Mouse (Mus musculus): ENCODE measurements around the gene Abca16.

Abca16 gene

GRCm38 (mm10) chr7:120409447-120409846 lies at the start of gene Abca16:
Abca16 (plus strand) TSS chr7:120409647.
- peak; percentile 8 for DNase-seq (ENCODE audit: low spot score)

GRCm38 (mm10) chr7:120361159-120361558 lies 48.3 kb upstream of the Abca16 start:
- DNase-seq (ENCODE audit: low spot score) = peak; percentile 66

- DNase-seq (ENCODE audit: low spot score) = no peak
These were observed 2.9 kb downstream of the Abca16 start for GRCm38 (mm10) chr7:120412391-120412790.

- DNase-seq (ENCODE audit: low spot score) = peak; percentile 64
These were observed 17.2 kb downstream of the Abca16 start for GRCm38 (mm10) chr7:120426625-120427024.

- no peak for DNase-seq (ENCODE audit: low spot score)
These were observed 22.0 kb downstream of the Abca16 start for GRCm38 (mm10) chr7:120431464-120431863.

DNA sequence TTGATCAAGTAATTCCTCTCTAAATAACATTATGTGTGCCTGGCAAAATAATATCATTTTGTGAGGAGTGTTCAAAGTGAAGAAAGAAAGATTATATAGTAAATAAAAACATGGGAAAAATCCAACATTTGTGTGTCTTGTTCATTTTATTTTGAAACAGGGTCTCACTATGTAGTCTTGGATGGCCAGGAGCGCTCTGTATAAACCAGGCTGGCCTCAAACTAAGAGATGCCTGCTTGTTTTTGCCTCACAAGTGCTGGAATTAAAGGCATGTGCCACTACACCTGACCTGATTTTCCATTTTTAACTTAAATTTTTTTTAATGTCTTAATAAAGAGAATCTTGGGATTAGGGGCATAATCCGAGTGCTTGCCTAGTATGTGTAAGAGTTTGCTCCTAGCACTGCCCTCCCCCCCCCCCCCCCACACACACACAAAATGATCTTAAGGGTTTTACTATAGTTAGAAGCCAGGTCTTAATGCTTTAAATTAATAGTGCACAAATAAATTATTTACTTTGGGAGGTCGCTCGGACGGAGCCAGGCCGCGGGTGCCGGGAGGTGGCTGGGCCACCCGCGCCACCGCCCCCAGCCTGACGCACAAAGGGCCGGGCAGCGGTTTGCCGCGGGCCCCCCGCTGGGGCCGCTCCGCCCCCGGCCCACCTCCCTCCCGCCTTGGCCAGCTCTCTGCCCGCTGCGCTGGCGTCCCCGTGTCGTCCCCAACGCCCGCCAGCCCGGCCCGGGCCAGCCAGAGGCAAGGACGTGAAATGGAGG lies 94.6 kb downstream of the Abca16 start:
- peak; percentile 48 for DNase-seq (ENCODE audit: low spot score)

DNA sequence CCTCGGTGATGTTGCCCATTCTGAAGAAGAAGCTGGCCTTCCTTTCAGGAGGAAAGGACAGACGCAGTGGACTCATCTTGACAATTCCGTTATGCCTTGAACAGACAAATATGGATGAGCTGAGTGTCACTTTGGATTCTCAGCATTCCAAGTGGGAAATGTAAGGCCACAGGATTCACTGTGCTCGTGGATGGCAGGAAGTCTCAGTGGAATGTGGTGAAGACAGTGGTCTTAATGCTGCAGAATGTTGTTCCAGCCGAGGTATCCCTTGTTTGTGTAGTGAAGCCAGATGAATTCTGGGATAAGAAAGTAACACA lies 95.2 kb downstream of the Abca16 start:
- no peak for DNase-seq (ENCODE audit: low spot score)

GRCm38 (mm10) chr7:120534805-120535204 lies 125.4 kb downstream of the Abca16 start:
- no peak for DNase-seq (ENCODE audit: low spot score)

DNA sequence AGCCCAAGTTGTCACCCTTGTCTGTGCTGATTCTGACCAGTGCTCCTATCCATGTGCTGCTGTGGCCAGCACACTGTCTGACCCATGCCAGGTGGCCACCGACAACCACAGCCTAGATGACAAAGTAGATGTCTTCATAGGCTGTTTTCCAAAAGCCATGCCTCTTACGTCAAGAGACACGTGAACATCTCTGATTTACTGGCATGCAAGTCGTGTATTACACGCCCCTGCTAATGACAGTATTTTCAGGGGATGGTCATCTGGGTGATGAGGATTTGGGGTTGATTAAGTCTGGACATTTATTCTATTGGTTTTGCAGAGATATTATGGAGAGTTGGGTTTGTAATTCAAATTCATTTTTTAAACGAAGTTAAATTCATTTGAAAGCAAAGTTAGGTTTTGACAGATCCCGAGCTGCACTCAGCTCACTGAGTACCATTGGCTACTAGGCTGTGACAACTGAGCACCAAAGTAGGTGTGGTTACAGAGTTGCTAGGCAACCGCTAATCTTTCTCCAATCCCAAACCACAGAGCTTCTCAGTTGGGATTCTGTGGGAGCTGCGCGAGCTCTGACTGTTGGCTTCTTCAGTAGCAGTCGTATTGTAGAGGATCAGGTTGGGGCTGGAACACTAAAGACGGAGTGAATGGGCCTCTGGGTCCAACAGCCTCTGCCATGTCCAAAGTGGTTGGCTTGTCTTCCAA lies 143.2 kb downstream of the Abca16 start:
- DNase-seq (ENCODE audit: low spot score) = peak; percentile 46

- no peak for DNase-seq (ENCODE audit: low spot score)
These were observed 143.7 kb downstream of the Abca16 start for GRCm38 (mm10) chr7:120553181-120553551.

- no peak for DNase-seq (ENCODE audit: low spot score)
These were observed 157.9 kb downstream of the Abca16 start for GRCm38 (mm10) chr7:120567366-120567765.

DNA sequence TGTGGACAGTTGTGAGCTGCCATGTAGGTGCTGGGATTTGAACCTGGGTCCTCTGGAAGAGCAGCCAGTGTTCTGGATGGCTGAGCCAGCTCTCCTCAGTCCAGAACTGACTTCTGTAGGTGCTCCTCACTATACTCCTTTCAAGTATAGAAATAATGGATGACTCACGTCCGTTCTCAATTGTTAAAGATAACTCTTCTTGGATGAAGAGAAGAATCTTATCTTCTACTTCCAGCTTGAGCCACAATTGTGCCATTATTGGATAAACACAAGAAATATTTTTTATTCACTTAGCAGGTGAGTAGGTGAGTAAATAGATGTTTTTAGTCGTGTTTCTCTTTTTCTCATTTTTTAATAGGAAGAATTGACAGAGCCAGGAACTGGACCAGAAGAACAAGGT lies 167.1 kb downstream of the Abca16 start:
- DNase-seq (ENCODE audit: low spot score) = no peak

Data from embryo, embryonic 10.5 days (tissue).